Mouse (Mus musculus) ES-E14 (cell line): Measurements from ENCODE around the gene Emx1. TPM values are rescaled to one million over a fixed set of nuclear protein-coding genes. Genes with fewer than 3 reads are reported as not detected.
A peak's percentile ranks its signal among the peaks of the same experiment; 100 is the strongest.

ENCODE experiments used
- DNase-seq: peaks from one replicate; pipeline ENCODE4 v3.0.0-alpha.2; 2013; ENCODE audit warnings: low read depth, low spot score
- H3K27ac ChIP-seq: 2 replicates; pipeline ENCODE4 v1.5.1; 2012; ENCODE audit warnings: low read depth, mild to moderate bottlenecking, low read length, moderate library complexity, mixed read lengths; ENCODE audit not compliant: poor library complexity, insufficient read depth, severe bottlenecking
- H3K36me3 ChIP-seq: 2 replicates; pipeline ENCODE4 v1.6.1; 2012; ENCODE audit warnings: mild to moderate bottlenecking, low read length, moderate library complexity, mixed read lengths; ENCODE audit not compliant: control insufficient read depth, poor library complexity, insufficient read depth, severe bottlenecking
- H3K4me1 ChIP-seq, 2 experiments: fragments of 150-350 bp in 1 of 2; sonication (generic) in 1 of 2; 2 replicates each; pipeline ENCODE4 v1.6.1; 2012; ENCODE audit warnings: low read length in 2 of 2, mild to moderate bottlenecking in 1 of 2, mixed read lengths in 1 of 2; ENCODE audit not compliant: control insufficient read depth in 2 of 2, insufficient read depth in 2 of 2, poor library complexity in 1 of 2
- H3K4me3 ChIP-seq, 2 experiments: fragments of 150-350 bp in 1 of 2; sonication (generic) in 1 of 2; 2 replicates each; pipeline ENCODE4 v1.5.1; 2012; ENCODE audit warnings: low read length in 2 of 2, low read depth in 1 of 2, mild to moderate bottlenecking in 1 of 2, mixed read lengths in 1 of 2; ENCODE audit not compliant: insufficient read depth in 1 of 2, poor library complexity in 1 of 2, severe bottlenecking in 1 of 2
- H3K9ac ChIP-seq: 2 replicates; pipeline ENCODE4 v1.6.1; 2012; ENCODE audit warnings: low read depth, mild to moderate bottlenecking, low read length, mixed read lengths; ENCODE audit not compliant: poor library complexity, insufficient read depth, severe bottlenecking
- H3K9me3 ChIP-seq: fragments of 150-350 bp; sonication (generic); 2 replicates; pipeline ENCODE4 v1.6.1; 2012; ENCODE audit warnings: low read depth, mild to moderate bottlenecking, low read length; ENCODE audit not compliant: control insufficient read depth, insufficient read depth
- CHD2 ChIP-seq: IDR thresholded peaks from 2 replicates; pipeline ENCODE4 v1.6.1; 2014; ENCODE audit warnings: mild to moderate bottlenecking, low read depth, low read length, inconsistent platforms
- HCFC1 ChIP-seq: IDR thresholded peaks from 2 replicates; pipeline ENCODE4 v1.6.1; 2012; ENCODE audit warnings: low read length, inconsistent platforms, borderline replicate concordance; ENCODE audit not compliant: insufficient read depth
- MAFK ChIP-seq: IDR thresholded peaks from 2 replicates; pipeline ENCODE4 v1.6.1; 2014; ENCODE audit warnings: mild to moderate bottlenecking, low read depth, low read length, inconsistent platforms; ENCODE audit not compliant: insufficient read depth
- ZC3H11A ChIP-seq: IDR thresholded peaks from 2 replicates; pipeline ENCODE4 v1.6.1; 2012; ENCODE audit warnings: low read depth, mild to moderate bottlenecking, inconsistent platforms, low read length, borderline replicate concordance
- ZNF384 ChIP-seq: IDR thresholded peaks from 2 replicates; pipeline ENCODE4 v1.6.1; 2012; ENCODE audit warnings: low read depth, low read length, inconsistent platforms
- in situ Hi-C, 2 experiments: fragments of 600-800 bp; cut with MboI; formaldehyde crosslinking; loops; one replicate each; pipeline ENCODE4 v1.15.1; 2025; ENCODE audit warnings: low sequenced_read_pairs in 2 of 2, inconsistent platforms in 1 of 2; ENCODE audit not compliant: unreplicated experiment in 2 of 2
- total RNA-seq: library from RNA; depleted of rRNA; stranded (reverse); fragments of 300-350 nt; gene quantifications from 2 replicates; pipeline ENCODE4 v1.2.3, GENCODE M21; 2012

Emx1 gene
- total RNA-seq, 1 experiment = not detected

DNA sequence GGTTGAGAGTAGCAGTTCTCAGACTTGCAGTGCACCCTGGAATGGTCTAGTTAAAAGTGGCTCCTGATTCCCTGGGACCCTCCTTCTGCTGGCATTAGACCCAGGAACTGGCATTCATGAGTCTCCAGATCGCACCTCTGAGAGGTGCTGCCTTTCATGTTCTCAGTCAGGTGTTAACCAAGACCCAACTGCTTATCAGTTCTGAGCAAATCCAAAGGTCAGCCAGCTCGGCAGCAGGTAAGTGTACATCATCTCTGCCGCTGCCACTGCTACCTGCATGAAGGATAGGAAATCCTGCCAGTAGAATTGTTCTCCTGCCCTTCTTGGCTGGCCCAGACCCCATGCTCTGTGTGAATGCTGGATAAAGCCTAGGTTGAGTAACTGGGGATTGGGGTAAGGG is 43.5 kb downstream of the Emx1 start:
- DNase-seq = no peak
- Histone ChIP-seq H3K4me3 (no peak overlapping the region), H3K9me3 (no peaks in the 10 kb centered on the region), H3K4me1 (peaks cover 22 to 36% of the 10 kb centered on the region in 2 experiments), H3K27ac (no peak overlapping the region), H3K36me3 (no peaks in the 10 kb centered on the region), H3K9ac (no peak overlapping the region)
- TF ChIP-seq MAFK (no peak), HCFC1 (no peak), ZNF384 (no peak), ZC3H11A (no peak)
- in situ Hi-C loops = no loop called here

GRCm38 (mm10) chr6:85231469-85231868 is 44.2 kb downstream of the Emx1 start:
- H3K27ac ChIP-seq = no peak overlapping the region
- no peak for DNase-seq
- H3K4me1 ChIP-seq = peaks cover 22 to 37% of the 10 kb centered on the region in 2 experiments
- no peaks in the 10 kb centered on the region for H3K36me3 ChIP-seq
- in situ Hi-C loops = no loop called here
- H3K4me3 ChIP-seq = no peak overlapping the region
- no peak for TF ChIP-seq ZNF384
- no peak for TF ChIP-seq HCFC1
- TF ChIP-seq ZC3H11A = no peak
- no peak for TF ChIP-seq CHD2
- no peak for TF ChIP-seq MAFK
- no peak overlapping the region for H3K9ac ChIP-seq
- H3K9me3 ChIP-seq = no peaks in the 10 kb centered on the region

DNA sequence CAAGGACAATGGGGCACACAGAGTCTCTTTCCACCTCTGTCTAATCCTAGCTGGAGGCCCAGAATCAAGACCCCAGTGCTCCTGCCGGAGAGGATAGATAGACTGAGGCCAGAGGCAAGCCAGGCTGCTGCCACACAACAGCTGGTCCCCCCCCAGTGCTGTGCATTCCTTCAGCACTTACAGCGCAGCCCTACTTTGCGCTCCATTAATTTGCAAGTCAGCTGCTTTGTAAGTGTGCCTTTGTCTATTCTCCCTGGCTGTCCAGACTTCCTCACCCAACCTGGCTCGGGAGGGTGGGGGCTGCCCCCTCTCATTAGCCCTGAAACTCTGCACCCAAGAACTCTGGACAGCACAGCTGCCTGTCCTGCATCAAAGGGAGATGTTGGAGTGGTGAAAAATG is 44.8 kb downstream of the Emx1 start:
- H3K4me1 ChIP-seq = peaks cover 22 to 37% of the 10 kb centered on the region in 2 experiments

GRCm38 (mm10) chr6:85232836-85233623 is 45.8 kb downstream of the Emx1 start:
- in situ Hi-C loops = no loop called here
- Histone ChIP-seq H3K36me3 (no peaks in the 10 kb centered on the region), H3K9me3 (no peaks in the 10 kb centered on the region), H3K4me3 (no peak overlapping the region), H3K9ac (no peak overlapping the region), H3K27ac (no peak overlapping the region), H3K4me1 (peaks cover 22 to 43% of the 10 kb centered on the region in 2 experiments)
- DNase-seq = no peak
- TF ChIP-seq ZC3H11A (no peak), MAFK (no peak), HCFC1 (no peak), ZNF384 (no peak), CHD2 (no peak)

More for the DNA sequence above, 44.8 kb downstream of the Emx1 start:
- no peak overlapping the region for H3K4me3 ChIP-seq
- no peaks in the 10 kb centered on the region for H3K9me3 ChIP-seq
- no peak for DNase-seq
- H3K9ac ChIP-seq = no peak overlapping the region
- H3K27ac ChIP-seq = no peak overlapping the region
- in situ Hi-C loops = no loop called here
- H3K36me3 ChIP-seq = no peaks in the 10 kb centered on the region
- TF ChIP-seq MAFK = 0 out of 2 replicates have a peak, but pooled peaks have one; percentile 37
- TF ChIP-seq CHD2 = no peak

GRCm38 (mm10) chr6:85234796-85235195 is 47.6 kb downstream of the Emx1 start:
- Histone ChIP-seq H3K4me1 (peaks cover 22 to 45% of the 10 kb centered on the region in 2 experiments), H3K27ac (no peak overlapping the region), H3K36me3 (no peaks in the 10 kb centered on the region), H3K4me3 (peak overlapping the region in 1 of 2 experiments; percentile 16; a peak in 1 of 4 replicates), H3K9me3 (no peaks in the 10 kb centered on the region), H3K9ac (no peak overlapping the region)
- TF ChIP-seq HCFC1 (no peak), MAFK (no peak), ZNF384 (no peak), CHD2 (no peak), ZC3H11A (no peak)
- DNase-seq = no peak
- in situ Hi-C loops = no loop called here
